Mouse (Mus musculus): ENCODE data around the gene Tcerg1l. TPM values are rescaled to one million over a fixed set of nuclear protein-coding genes. Genes with fewer than 3 reads are reported as not detected.
A peak's percentile ranks its signal among the peaks of the same experiment; 100 is the strongest.

Gene Tcerg1l
- total RNA-seq, 2 experiments from 2014 or later: 9.7 to 11.4 TPM

DNA sequence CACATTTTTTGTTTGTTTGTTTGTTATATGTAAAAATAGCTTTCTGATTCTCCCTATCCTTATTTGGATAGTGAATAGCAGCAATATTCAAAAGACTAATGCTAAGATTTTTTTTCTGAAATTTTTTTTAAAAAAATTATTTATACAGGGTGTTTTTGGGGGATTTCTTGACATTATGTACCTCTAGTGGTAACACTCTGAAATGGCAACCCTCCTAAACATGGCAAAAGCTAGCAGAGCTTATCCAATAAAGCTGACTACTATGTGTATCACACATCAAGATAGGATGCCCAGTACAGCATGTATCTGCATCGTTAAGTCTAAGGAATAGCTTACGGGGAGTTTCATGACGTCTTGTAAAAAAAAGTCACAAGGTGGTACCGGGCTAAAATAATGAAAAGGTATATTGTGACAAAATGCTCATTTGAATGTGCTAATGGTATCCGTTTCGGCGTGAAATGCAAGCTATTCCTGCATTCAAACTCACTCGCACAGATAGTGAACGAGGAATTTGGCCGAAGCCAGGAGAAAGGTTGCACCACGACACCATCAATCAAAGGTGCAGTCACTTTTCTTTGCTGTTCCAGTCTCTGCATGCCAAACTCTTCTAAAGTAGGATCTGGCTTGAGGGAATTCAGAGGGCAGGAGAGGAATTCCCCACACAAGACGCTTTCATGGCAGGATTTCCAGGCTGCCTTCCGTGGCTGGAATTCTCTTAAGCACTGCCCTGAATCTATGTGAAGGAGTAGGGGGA is 1.2 kb downstream of the Tcerg1l start:
- H3K4me3 ChIP-seq: peak overlapping the region; percentile 57
- no peak overlapping the region for H3K27ac ChIP-seq
- no peak for DNase-seq (ENCODE audit: low spot score in 2 of 2)
- peak; percentile 75 for TF ChIP-seq CTCF (conservative IDR thresholded peaks at IDR 0.05)

DNA sequence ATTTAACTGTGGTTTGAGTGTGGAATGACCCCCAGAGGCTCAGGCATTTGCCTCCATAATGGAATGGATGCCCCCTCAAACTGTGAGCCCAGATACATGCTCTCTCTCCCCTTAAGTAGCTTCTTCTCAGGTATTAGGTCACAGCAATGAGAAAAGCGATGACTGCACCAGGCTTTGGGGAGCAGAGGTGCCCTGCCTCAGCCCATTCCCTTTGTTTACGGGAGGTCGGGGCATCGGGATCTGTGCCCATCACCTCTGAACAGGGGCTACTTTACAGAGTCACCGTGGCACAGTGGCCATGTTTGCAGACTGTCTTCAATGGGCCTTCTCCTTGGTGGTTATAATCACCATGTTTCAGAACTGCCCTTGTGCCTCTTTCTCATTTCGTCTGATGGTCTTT is 7.6 kb downstream of the Tcerg1l start:
- no peak for TF ChIP-seq CTCF (conservative IDR thresholded peaks at IDR 0.05)
- H3K27ac ChIP-seq: no peak overlapping the region
- DNase-seq (ENCODE audit: low spot score in 2 of 2): no peak
- no peak overlapping the region for H3K4me3 ChIP-seq

DNA sequence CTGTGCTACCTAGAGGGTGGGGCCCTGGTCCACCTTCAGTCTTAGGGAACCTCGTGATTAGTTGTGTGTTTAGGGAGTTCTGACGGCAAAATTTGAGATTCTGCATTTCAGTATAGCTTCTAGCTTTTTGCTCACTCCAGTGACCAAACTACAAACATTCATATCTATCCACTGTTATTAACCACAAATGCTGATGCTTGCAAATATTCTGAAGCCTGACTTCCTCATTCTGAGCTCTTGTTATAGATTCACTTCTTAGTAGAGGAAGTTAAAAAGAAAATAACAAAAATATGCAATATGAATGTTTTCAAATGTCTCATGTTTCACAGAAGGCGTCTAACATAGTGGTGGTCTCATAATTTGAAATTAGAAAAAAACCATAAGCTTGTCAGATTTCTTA is 8.5 kb downstream of the Tcerg1l start:
- DNase-seq (ENCODE audit: low spot score in 2 of 2): no peak
- H3K4me3 ChIP-seq: no peak overlapping the region
- no peak overlapping the region for H3K27ac ChIP-seq
- no peak for TF ChIP-seq CTCF (conservative IDR thresholded peaks at IDR 0.05)

DNA sequence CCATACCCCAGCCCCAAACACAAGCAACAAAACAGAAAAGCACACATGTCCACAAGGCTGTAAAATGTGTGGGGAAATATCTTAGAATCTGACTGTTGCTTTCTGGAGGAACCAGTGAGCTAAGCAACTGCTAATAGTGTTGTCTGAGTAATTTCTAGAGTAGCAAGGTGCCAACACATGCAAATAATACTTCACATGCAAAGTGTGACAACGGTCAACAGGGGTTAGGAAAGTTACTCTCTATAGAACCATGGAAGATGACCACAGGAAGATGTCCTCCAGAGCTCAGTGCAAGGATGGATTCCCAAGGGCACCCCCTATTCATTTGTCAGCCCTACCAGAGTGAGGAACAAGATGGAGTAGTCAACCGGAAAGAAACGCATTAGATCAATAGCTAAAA is 18.3 kb downstream of the Tcerg1l start:
- no peak for DNase-seq (ENCODE audit: low spot score in 2 of 2)
- TF ChIP-seq CTCF (conservative IDR thresholded peaks at IDR 0.05): no peak
- H3K27ac ChIP-seq: no peak overlapping the region
- H3K4me3 ChIP-seq: no peak overlapping the region

DNA sequence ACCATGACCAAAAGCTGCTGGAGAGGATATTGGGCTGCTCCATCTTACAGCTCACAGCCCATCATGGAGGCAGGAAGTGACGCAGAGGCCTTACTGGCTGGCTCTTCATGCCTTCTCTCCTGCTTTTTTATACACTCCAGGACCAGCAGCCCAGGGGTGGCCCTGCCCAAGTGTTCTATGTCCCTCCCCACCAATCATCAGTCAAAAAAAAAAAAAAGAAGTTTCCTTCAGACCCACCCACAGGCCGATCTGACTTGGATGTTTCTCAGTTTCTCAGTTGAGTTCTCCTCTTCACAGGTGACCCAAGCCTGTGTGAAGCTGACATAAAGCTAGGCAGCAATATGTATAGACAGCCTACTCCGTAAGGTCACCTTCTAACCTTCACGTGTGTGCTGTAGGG is 19.0 kb downstream of the Tcerg1l start:
- Histone ChIP-seq H3K27ac (no peak overlapping the region), H3K4me3 (no peak overlapping the region)
- TF ChIP-seq CTCF (conservative IDR thresholded peaks at IDR 0.05): no peak
- DNase-seq (ENCODE audit: low spot score in 2 of 2): no peak

DNA sequence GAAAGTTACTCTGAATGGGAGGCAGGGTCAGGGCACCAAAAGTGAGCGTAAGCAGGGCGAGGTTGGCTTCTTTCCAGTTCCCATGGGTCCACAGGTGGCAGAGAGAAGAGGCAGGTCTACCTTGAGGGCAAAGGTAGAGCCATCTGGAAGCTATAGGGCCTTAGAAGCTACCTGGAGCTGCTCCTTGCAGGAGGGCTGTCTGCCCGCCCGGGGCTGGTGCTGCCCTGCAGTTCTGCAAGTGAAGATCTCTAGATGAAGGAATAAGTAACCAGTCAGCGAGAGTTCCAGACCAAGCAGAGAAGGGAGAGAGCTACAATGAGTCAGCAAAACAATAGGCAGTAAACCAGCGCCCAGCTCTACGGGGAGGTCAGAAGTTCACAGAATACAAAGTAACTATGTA is 22.0 kb downstream of the Tcerg1l start:
- no peak for DNase-seq (ENCODE audit: low spot score in 2 of 2)
- H3K4me3 ChIP-seq: no peak overlapping the region
- no peak for TF ChIP-seq CTCF (conservative IDR thresholded peaks at IDR 0.05)
- no peak overlapping the region for H3K27ac ChIP-seq

DNA sequence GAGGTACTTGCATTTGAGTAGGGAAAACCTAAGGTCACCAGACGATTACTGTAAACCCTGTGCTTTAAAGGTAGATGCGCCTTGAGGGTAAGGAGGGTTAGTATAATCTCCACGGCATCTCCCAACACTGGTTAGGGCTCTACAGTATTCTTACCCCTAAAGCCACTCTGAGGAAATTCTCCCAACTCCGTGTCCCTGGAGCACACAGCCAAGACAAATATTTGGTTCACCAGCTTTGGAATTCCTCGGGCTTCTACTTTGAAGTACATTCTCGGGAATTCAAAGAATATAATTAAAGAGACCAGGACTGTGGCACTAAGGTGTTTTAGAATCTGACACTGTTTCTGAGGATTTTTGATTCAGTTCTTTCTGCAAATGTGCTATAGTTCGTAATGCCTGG is 23.2 kb downstream of the Tcerg1l start:
- TF ChIP-seq CTCF (conservative IDR thresholded peaks at IDR 0.05): no peak
- no peak overlapping the region for H3K27ac ChIP-seq
- no peak overlapping the region for H3K4me3 ChIP-seq
- no peak for DNase-seq (ENCODE audit: low spot score in 2 of 2)

DNA sequence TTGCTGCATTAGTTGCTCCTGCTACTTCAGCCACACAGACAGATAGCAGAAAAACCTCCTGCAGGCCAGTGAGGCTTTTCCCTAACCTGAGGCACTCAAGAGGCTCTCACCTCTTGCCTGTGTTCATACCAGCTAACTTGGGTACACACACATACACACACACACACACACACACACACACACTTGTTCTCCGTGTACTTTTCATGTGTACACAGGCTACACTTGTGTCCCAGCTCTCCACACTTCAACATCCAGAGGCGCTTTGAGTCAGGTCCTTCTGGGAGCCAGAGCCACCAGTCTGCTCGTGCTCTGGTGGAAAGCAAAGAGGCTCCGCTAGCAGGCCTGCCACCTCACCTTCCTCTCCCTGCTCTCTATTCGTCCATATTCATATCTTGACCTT is 24.0 kb downstream of the Tcerg1l start:
- no peak for TF ChIP-seq CTCF (conservative IDR thresholded peaks at IDR 0.05)
- no peak overlapping the region for H3K27ac ChIP-seq
- no peak overlapping the region for H3K4me3 ChIP-seq
- DNase-seq (ENCODE audit: low spot score in 2 of 2): no peak

DNA sequence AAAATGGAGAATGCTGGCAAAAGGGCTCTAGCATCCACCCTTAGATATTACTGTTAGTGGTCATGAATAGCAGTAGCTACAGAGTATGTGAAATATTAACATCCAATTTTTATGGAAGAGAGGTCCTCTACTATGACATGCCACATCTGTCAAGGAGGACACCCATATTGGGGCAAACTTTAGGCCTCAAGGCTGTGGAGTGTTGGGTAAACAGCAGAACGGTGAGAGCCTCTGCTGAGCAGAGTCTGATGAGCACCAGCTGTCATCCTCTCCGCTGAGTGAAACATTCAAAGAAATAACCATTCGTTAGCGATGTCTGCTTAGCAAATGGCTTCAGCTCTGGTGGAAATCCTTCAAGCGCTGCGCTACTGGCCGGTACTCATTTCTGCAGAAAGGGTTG is 30.0 kb downstream of the Tcerg1l start:
- no peak for DNase-seq (ENCODE audit: low spot score in 2 of 2)
- Histone ChIP-seq H3K27ac (no peak overlapping the region), H3K4me3 (no peak overlapping the region)
- no peak for TF ChIP-seq CTCF (conservative IDR thresholded peaks at IDR 0.05)

DNA sequence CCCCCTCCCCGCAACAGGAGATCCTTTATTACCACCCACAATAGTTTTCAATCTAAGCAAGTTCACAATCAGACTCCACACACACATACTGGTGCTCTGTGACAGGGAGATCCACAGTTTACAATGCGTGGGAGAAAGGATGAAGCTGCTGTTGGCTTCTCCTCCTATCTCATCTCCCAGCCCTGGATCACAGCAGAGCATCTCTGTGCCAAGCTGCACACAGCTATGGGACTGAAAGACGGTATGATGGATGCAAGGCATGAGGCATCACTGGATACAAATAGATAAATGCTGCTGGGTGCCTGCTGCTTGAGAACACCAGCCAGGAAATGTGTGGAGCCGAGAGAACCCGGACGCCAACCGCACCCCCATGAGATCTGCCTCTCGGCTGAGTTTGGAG is 32.0 kb downstream of the Tcerg1l start:
- DNase-seq (ENCODE audit: low spot score in 2 of 2): peak; percentile 12 to 16
- no peak for TF ChIP-seq CTCF (conservative IDR thresholded peaks at IDR 0.05)

DNA sequence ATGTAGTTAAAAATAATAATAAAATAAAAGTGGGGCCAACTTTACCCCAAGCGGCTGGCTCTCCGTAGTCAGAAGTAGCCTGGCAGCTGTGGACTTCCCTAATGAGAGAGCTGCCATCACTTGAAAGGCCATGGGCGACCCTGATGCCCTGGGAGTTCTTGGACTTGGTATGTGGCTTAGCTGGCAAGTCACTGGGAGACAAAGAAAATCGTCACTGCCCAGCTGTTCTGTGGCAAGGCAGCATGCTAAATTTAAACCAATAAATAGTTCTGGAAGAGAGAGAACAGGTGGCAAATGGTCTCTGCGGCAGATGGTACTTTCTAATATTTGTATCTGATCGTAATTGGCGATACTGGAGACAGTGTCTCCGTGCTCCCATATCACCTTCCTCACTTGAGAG is 40.1 kb downstream of the Tcerg1l start:
- no peak for DNase-seq (ENCODE audit: low spot score in 2 of 2)
- H3K4me3 ChIP-seq: no peak overlapping the region
- no peak overlapping the region for H3K27ac ChIP-seq
- TF ChIP-seq CTCF (conservative IDR thresholded peaks at IDR 0.05): no peak

More for the DNA sequence above, 32.0 kb downstream of the Tcerg1l start:
- H3K27ac ChIP-seq: no peak overlapping the region
- no peak overlapping the region for H3K4me3 ChIP-seq

DNA sequence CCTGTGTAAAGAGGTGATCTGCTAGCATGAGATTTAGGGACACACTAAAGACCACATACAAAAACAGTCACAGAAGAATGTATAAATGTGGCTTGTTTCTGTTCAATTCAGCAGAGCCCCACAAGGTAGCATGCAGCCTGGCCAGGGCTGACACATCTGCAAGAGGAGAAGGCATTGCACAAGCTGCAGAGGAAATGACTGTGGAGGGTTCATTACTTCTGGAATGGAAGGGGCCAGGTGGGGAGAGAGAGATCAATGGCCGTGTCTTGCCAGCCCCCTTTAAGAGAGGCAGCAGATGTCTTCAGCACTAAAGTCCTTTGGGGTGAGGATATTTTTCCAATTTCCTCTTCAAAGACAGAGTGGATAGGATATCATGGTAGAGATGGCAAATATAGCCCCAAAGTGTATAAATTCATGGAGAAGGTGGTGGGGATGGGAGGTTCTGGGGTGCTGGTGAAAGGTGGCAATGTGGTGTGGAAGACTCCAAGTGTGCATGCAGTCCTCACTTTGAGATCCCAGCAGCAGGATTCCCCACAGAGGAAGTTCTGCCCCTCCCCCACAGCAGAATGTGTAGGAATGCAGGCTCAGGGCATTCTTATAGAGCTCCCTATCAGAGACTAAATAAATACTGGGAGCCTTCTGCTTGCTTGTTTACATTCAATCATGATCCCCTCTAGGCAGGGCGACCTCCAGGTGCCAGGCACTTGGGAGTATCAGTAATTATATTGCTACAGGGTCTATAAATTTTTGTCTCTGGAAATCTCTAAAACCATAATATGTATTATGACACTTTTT is 40.7 kb downstream of the Tcerg1l start:
- no peak overlapping the region for H3K27ac ChIP-seq
- no peak overlapping the region for H3K4me3 ChIP-seq
- no peak for TF ChIP-seq CTCF (conservative IDR thresholded peaks at IDR 0.05)
- DNase-seq (ENCODE audit: low spot score in 2 of 2): no peak

DNA sequence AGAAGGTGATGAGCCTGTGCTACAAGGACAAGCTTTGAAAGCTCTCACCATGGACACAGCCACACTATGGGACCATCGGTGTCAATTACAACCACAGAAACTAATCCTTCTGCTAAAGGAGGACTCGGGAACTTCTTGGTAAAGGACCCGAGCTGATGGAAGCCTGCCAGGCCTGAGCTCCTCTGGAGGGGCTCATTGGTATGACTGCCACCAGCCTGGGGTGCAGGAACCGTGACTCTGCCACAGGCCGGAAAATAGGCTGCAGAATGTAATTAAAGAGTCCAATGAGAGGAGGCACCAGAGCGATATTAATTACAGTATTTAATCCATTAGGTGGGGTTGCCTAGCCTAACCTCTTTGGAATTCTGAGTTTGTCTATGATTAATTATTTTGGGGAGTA is 52.1 kb downstream of the Tcerg1l start:
- no peak for TF ChIP-seq CTCF (conservative IDR thresholded peaks at IDR 0.05)
- no peak overlapping the region for H3K4me3 ChIP-seq
- DNase-seq (ENCODE audit: low spot score in 2 of 2): no peak
- H3K27ac ChIP-seq: no peak overlapping the region

DNA sequence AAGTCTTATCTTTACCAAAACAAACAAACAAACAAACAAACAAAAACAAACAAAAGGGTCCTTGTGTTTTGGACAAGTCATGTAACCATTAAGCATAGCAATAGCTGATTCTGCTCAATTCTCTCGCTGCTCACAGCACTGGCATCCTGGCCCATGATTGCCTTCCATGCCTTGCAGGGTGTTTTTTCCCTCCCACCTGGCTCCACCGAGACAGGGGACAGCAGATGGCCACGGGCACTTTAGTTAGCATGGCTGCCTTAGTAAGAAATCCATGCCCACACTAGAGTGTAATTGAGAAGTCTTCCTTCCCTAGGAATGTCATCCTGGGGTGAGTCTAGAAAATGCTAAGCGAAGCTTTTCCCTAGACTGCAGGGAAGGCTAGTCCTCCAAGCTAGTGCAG is 59.1 kb downstream of the Tcerg1l start:
- no peak for TF ChIP-seq CTCF (conservative IDR thresholded peaks at IDR 0.05)
- Histone ChIP-seq H3K27ac (no peak overlapping the region), H3K4me3 (no peak overlapping the region)
- no peak for DNase-seq (ENCODE audit: low spot score in 2 of 2)
